Mouse (Mus musculus) small intestine, adult 2 months (tissue): Measurements from ENCODE around the gene Trim44.

Experiments used
- CTCF ChIP-seq: fragments of 200-500 bp; IDR thresholded peaks from 2 replicates; pipeline ENCODE4 v1.5.1; 2012; ENCODE audit warnings: low read depth, mild to moderate bottlenecking, control low read depth, inconsistent platforms, low read length, moderate library complexity, mixed read lengths; ENCODE audit not compliant: insufficient replicate concordance, insufficient read length; ENCODE audit errors: extremely low read depth
- POLR2A ChIP-seq: fragments of 200-500 bp; IDR thresholded peaks from 2 replicates; pipeline ENCODE4 v1.6.1; 2012; ENCODE audit warnings: low read depth, mild to moderate bottlenecking, control low read depth, inconsistent platforms, low read length, moderate library complexity

- TF ChIP-seq CTCF (no peak), POLR2A (no peak)
Measured at GRCm38 (mm10) chr2:102450761-102451670, 43.4 kb upstream of the Trim44 start.
